Mouse (Mus musculus) liver, embryonic 11.5 days (tissue): ENCODE results near the gene Gdf7. TPM values are rescaled to one million over a fixed set of nuclear protein-coding genes. Genes with fewer than 3 reads are reported as not detected.

Source experiments
- ATAC-seq: fragments of 200-750 bp; cut with Nextera tagmentation; replicated peaks from 2 replicates; pipeline ENCODE4 v1.8.0; 2017; ENCODE audit warnings: moderate number of reproducible peaks, mild to moderate bottlenecking, moderate TSS enrichment, moderate library complexity; ENCODE audit not compliant: low FRiP score
- DNase-seq: peaks from one replicate; pipeline ENCODE4 v3.0.0-alpha.2; 2017; ENCODE audit warnings: low spot score
- H3K27ac ChIP-seq: fragments of 300-500 bp; sonication (generic); 2 replicates; pipeline ENCODE4 v1.5.1; 2014; ENCODE audit warnings: mild to moderate bottlenecking, low read depth, low read length, control low read depth
- H3K27me3 ChIP-seq: fragments of 300-500 bp; sonication (generic); replicated peaks from 2 replicates; pipeline ENCODE4 v1.6.1; 2014; ENCODE audit warnings: low read length, mixed read lengths; ENCODE audit not compliant: control insufficient read depth, insufficient read depth
- H3K36me3 ChIP-seq: fragments of 300-500 bp; sonication (generic); 2 replicates; pipeline ENCODE4 v1.6.1; 2014; ENCODE audit warnings: mild to moderate bottlenecking, low read length, moderate library complexity, mixed read lengths; ENCODE audit not compliant: control insufficient read depth, insufficient read depth
- H3K4me1 ChIP-seq: fragments of 300-500 bp; sonication (generic); replicated peaks from 2 replicates; pipeline ENCODE4 v1.6.1; 2014; ENCODE audit warnings: low read length, mixed read lengths; ENCODE audit not compliant: control insufficient read depth, insufficient read depth
- H3K4me2 ChIP-seq: fragments of 300-500 bp; sonication (generic); 2 replicates; pipeline ENCODE4 v1.6.1; 2014; ENCODE audit warnings: mild to moderate bottlenecking, control low read depth, moderate library complexity
- H3K4me3 ChIP-seq: fragments of 300-500 bp; sonication (generic); 2 replicates; pipeline ENCODE4 v1.5.1; 2014; ENCODE audit warnings: low read depth, low read length, control low read depth
- H3K9ac ChIP-seq: fragments of 300-500 bp; sonication (generic); 2 replicates; pipeline ENCODE4 v1.6.1; 2014; ENCODE audit warnings: low read depth, low read length, control low read depth
- H3K9me3 ChIP-seq: fragments of 300-500 bp; sonication (generic); 2 replicates; pipeline ENCODE4 v1.6.1; 2016; ENCODE audit warnings: low read length, inconsistent platforms, mixed read lengths; ENCODE audit not compliant: control insufficient read depth
- WGBS: fragments of 180-500 bp; shearing (Covaris S2); extraction: QIAGEN DNeasy Blood & Tissue Kit; methylation state at CpG from one replicate; pipeline ENCODE4 v1.1.7; 2014; 5-methylcytosine and 5-hydroxymethylcytosine counted together
- polyA plus RNA-seq: library from polyadenylated mRNA; unstranded; fragments of >200 nt; fragmentation: Nextera tagmentation; extraction: Ambion mirVana; gene quantifications from 2 replicates; pipeline ENCODE4 v1.2.1, GENCODE M21; 2014

The Gdf7 gene
- polyA plus RNA-seq, 1 experiment from 2014 or later, result not detected

DNA sequence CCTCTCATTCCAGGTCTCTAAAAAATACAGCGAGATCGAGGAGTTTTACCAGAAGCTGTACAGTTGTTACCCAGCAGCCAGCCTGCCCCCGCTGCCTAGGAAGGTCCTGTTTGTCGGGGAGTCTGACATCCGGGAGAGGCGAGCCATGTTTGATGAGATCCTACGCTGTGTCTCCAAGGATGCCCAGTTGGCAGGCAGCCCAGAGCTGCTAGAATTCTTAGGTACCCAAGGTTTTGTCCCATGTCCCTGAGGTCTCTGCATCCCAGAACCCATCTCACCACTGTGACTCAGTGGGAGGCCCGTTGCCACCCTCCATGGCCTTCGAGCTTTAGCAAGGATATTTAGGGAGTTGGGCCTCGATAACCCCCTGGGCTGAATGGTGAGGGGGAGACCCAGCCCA, 19.8 kb upstream of the Gdf7 start:
- ATAC-seq, result no peak
- WGBS, result 90% methylated on average over 10 of the region's 10 CpGs
- Histone ChIP-seq H3K9me3 (no peaks in the 10 kb centered on the region), H3K4me1 (no peaks in the 10 kb centered on the region), H3K27me3 (no peaks in the 10 kb centered on the region), H3K9ac (no peak overlapping the region), H3K4me3 (no peak overlapping the region), H3K4me2 (no peak overlapping the region), H3K27ac (no peak overlapping the region), H3K36me3 (peaks cover 3% of the 10 kb centered on the region; the same call in 1 of the 2 replicates)
- no peak for DNase-seq

DNA sequence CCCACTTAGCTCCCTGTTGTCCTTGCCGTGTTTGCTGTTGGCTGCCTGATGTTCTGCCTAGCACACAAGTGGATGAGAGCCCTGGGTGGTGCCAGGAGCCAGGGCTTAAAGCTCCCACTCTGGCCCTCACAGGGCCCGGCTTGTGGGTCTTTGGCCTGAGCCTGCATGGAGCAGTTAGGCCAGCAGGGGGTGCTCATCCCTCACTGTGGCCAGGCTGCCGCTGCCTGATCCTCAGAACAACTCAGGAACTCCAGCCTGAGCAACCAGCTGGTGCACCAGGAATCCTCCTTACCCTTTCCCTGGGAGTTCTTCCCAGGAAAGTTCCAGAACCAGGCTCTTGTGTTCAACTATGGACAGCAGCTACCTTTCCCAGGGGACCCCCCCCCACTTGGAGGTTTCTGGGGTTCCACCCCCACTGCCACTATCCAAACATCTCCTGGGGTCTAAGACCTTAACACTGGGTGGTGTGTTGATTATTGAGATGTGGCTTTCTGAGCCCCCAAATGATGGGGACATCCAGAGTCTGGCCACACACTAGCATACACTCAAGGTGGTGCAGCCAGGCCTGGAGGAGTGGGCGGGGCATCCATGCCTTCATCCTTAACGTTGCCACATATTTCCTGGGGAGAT, 18.4 kb upstream of the Gdf7 start:
- H3K9me3 ChIP-seq, result no peaks in the 10 kb centered on the region
- peaks cover 3% of the 10 kb centered on the region; the same call in 1 of the 2 replicates for H3K36me3 ChIP-seq
- DNase-seq (peak; percentile 62), ATAC-seq (no peak)
- no peak overlapping the region for H3K27ac ChIP-seq
- no peaks in the 10 kb centered on the region for H3K27me3 ChIP-seq
- H3K9ac ChIP-seq, result no peak overlapping the region
- H3K4me3 ChIP-seq, result no peak overlapping the region
- H3K4me1 ChIP-seq, result no peaks in the 10 kb centered on the region
- H3K4me2 ChIP-seq, result no peak overlapping the region
- WGBS, result 43% methylated on average over 5 of the region's 5 CpGs

GRCm38 (mm10) chr12:8316541-8316940, 14.8 kb upstream of the Gdf7 start:
- Histone ChIP-seq H3K4me2 (no peak overlapping the region), H3K27ac (no peak overlapping the region), H3K27me3 (peaks cover 4% of the 10 kb centered on the region), H3K9me3 (no peaks in the 10 kb centered on the region), H3K36me3 (peaks cover 3% of the 10 kb centered on the region; the same call in 1 of the 2 replicates), H3K4me1 (no peaks in the 10 kb centered on the region), H3K4me3 (no peak overlapping the region), H3K9ac (no peak overlapping the region)
- ATAC-seq (no peak), DNase-seq (no peak)
- 82% methylated on average over 5 of the region's 5 CpGs for whole genome bisulfite sequencing

DNA sequence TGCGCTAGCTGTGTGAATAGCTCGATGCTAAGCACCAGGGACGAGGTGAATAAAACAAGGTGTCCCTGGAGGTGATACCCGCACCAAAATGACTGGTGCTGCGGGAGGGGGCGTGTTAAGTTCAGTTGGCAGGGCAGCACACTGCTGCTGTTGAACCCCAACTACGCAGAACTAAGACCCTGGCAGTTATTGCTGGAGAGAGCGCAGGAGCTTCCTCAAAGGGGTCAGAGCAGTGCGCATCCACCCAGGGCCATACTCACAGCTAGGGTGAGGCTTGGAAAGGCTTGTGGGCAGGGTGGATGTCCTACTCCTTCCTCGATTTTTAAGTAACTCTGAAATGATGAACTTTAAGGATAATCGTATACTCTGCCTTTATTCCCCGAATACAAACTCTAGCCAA, 12.0 kb upstream of the Gdf7 start:
- Histone ChIP-seq H3K27ac (no peak overlapping the region), H3K4me2 (peak overlapping the region; percentile 94), H3K4me1 (no peaks in the 10 kb centered on the region), H3K36me3 (peaks cover 3% of the 10 kb centered on the region; the same call in 1 of the 2 replicates), H3K9ac (peak overlapping the region; percentile 77), H3K9me3 (no peaks in the 10 kb centered on the region), H3K27me3 (peaks cover 21% of the 10 kb centered on the region), H3K4me3 (peak overlapping the region; percentile 76)
- no peak for ATAC-seq
- 19% methylated on average over 12 of the region's 12 CpGs for whole genome bisulfite sequencing
- DNase-seq, result no peak

DNA sequence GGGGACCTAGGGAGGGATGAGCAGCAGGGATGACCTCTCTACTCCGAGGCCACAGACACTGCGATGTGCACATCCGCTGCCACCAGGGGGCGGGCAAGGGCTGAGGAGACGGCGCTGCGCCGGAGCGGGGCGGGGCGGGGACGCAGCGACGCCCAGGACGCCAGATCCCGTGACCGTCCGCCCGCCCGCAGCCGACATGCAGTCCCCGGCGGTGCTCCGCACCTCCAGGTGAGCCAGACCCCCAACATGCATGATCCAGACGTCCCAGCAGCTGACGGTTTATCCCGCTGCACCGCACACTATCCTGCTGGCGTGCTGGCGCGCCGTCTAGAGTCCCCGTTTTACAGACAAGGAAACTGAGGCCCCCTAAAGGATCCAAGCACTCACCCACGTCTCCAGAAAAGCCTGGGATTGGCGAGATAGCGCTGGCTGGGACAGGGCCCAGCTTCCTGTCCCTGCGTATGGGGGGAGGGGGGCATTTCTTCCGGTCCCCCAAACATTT, 11.6 kb upstream of the Gdf7 start, which contains the start of gene Hs1bp3:
Gene Hs1bp3 (plus strand): TSS at position 163 of the 502 bp plus-strand sequence.
- no peaks in the 10 kb centered on the region for H3K4me1 ChIP-seq
- peak within 1 kb of the TSS; percentile 76 for H3K4me3 ChIP-seq
- peak; percentile 87 for ATAC-seq
- DNase-seq, result peak; percentile 89
- H3K36me3 ChIP-seq, result peaks cover 1% of the 10 kb centered on the region; the same call in 1 of the 2 replicates
- H3K27ac ChIP-seq, result no peak within 1 kb of the TSS
- H3K9ac ChIP-seq, result peak within 1 kb of the TSS; percentile 77
- H3K9me3 ChIP-seq, result no peaks in the 10 kb centered on the region
- H3K4me2 ChIP-seq, result peak within 1 kb of the TSS; percentile 94
- H3K27me3 ChIP-seq, result peaks cover 21% of the 10 kb centered on the region
- WGBS, result 0% methylated on average over 36 of the region's 38 CpGs

- 72% methylated on average over 4 of the region's 4 CpGs for WGBS
- Histone ChIP-seq H3K9ac (no peak overlapping the region), H3K4me1 (no peaks in the 10 kb centered on the region), H3K4me2 (no peak overlapping the region), H3K27me3 (peaks cover 21% of the 10 kb centered on the region), H3K4me3 (no peak overlapping the region), H3K36me3 (no peaks in the 10 kb centered on the region), H3K9me3 (no peaks in the 10 kb centered on the region), H3K27ac (no peak overlapping the region)
- no peak for ATAC-seq
- DNase-seq, result no peak
Observed at GRCm38 (mm10) chr12:8312266-8312665, 10.5 kb upstream of the Gdf7 start.

GRCm38 (mm10) chr12:8310992-8311391, 9.2 kb upstream of the Gdf7 start:
- no peak for ATAC-seq

GRCm38 (mm10) chr12:8306910-8307309, 5.2 kb upstream of the Gdf7 start:
- H3K27ac ChIP-seq, result no peak overlapping the region
- H3K9me3 ChIP-seq, result no peaks in the 10 kb centered on the region
- H3K36me3 ChIP-seq, result no peaks in the 10 kb centered on the region
- H3K4me2 ChIP-seq, result no peak overlapping the region
- WGBS, result 69% methylated on average over 1 of the region's 1 CpGs
- no peak overlapping the region for H3K4me3 ChIP-seq
- DNase-seq (no peak), ATAC-seq (peak; percentile 39; the same call in 1 of the 2 replicates)
- peaks cover 64% of the 10 kb centered on the region for H3K27me3 ChIP-seq
- H3K4me1 ChIP-seq, result no peaks in the 10 kb centered on the region
- H3K9ac ChIP-seq, result no peak overlapping the region

More at GRCm38 (mm10) chr12:8310992-8311391, 9.2 kb upstream of the Gdf7 start:
- Histone ChIP-seq H3K9ac (no peak overlapping the region), H3K27me3 (peaks cover 25% of the 10 kb centered on the region), H3K4me3 (no peak overlapping the region), H3K4me1 (no peaks in the 10 kb centered on the region), H3K9me3 (no peaks in the 10 kb centered on the region), H3K36me3 (no peaks in the 10 kb centered on the region), H3K4me2 (no peak overlapping the region), H3K27ac (no peak overlapping the region)
- no peak for DNase-seq
- WGBS, result 59% methylated on average over 17 of the region's 17 CpGs

GRCm38 (mm10) chr12:8306432-8306831, 4.7 kb upstream of the Gdf7 start:
- Histone ChIP-seq H3K4me3 (no peak overlapping the region), H3K4me1 (no peaks in the 10 kb centered on the region), H3K4me2 (no peak overlapping the region), H3K27me3 (peaks cover 64% of the 10 kb centered on the region), H3K36me3 (no peaks in the 10 kb centered on the region), H3K27ac (no peak overlapping the region), H3K9ac (no peak overlapping the region), H3K9me3 (no peaks in the 10 kb centered on the region)
- DNase-seq, result peak; percentile 40
- ATAC-seq, result 0 out of 2 replicates have a peak, but pooled peaks have one; percentile 42
- 11% methylated on average over 5 of the region's 5 CpGs for WGBS
